Mouse (Mus musculus) right cerebral cortex, adult 18-20 months (tissue): ENCODE results near the gene Hyal3.
A peak's percentile ranks its signal among the peaks of the same experiment; 100 is the strongest.

ENCODE experiments used
- DNase-seq: peaks from one replicate; pipeline ENCODE4 v3.0.0; 2022; ENCODE audit warnings: mixed read lengths

Gene Hyal3

DNA sequence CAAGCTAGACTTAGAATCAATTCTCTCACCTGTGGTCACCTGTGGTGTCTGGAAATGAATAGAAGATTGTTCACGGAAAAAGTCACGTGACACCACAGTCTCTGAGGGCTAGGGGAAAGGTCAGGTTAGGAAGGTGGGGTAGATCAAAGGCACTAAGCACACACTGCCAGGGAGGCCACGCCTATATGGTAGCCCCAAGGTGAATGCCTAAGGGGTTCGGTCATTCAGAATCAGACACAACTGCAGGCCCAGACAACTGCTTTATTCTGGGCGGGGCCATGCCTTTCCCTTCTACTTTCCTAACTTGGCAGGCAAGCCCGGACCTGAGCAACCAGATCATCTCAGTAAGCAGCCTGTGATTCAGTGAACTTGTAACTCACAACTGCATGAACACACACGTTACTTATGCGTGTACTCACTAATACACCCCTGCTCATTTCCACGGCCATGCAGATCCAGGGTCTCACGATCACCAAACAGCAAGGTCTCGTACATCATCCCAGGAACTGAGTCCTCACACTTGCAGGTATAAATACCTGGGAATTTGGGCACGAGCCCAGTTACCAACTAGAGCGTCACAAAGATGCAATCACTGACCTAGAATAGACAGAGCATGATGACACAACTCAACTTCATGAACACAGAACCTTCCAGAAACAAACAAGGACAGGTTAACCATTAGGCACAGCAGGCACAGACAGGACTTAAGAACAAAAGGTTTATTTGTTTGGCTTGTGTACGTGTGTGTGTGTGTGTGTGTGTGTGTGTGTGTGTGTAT, 4.8 kb upstream of the Hyal3 start:
- DNase-seq, result no peak

DNA sequence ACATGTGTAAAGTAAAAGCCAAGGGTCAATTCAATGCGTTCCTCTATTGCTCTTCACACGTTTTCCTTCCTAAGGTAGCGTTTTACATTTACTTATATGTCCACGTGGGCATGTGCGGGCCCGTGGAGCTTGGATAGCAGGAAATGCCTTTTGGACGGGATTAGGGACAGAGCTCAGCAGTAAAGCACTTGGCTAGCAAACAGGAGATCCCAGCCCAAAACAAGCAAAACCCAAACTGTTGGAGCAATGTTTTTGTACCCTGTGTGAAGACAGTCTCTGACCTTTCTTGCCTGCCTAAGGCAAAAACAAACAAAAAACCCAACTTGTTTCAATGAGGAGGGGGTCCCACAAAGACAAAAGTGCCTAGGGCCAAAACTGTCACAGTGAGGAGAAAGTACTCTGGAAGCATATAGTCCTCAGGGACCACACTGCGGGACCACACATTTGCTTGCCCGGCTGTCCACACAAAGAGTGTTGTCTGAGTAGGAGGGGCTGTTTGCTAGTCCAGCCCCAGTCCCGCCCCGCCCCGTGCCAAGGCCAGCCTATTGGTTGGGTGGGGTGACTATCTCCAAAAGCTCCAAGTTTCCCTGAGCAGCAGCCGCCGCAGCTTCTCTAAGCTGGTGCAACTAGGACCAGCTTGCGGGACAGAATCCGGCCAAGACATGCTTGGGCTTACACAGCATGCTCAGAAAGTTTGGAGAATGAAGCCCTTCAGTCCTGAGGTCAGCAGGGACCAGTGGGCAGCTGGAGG, 4.1 kb upstream of the Hyal3 start, which contains the start of gene Hyal1:
Hyal1 (plus strand) TSS at position 571 of the 751 bp plus-strand sequence.
- DNase-seq, result no peak

DNA sequence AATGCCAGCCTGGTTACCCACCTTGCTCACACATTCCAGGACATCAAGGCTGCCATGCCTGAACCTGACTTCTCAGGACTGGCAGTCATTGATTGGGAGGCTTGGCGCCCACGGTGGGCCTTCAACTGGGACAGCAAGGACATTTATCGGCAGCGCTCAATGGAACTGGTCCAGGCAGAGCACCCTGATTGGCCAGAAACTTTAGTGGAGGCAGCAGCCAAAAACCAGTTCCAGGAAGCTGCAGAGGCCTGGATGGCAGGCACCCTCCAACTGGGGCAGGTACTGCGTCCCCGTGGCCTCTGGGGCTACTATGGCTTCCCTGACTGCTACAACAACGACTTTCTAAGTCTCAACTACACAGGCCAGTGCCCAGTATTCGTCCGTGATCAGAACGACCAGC, 2.7 kb upstream of the Hyal3 start:
- DNase-seq, result no peak

DNA sequence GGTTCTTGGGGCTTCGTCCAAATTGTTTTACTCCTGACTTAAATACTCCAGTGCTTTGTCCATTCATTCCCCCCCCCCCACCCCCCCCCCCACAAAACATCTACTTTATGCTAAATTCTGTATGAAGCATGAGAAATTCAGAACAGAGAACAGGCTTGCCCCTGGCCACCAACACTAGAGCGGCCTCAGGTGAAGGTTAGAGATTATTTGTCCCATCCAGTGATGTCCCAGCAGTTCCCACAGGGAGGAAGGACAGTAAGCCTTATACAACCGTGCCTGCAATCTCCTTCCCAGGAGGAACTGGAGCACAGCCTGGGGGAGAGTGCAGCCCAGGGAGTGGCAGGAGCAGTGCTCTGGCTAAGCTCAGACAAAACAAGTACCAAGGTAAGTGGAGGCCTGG, 2.0 kb upstream of the Hyal3 start, which contains the start of gene Naa80:
Naa80 (plus strand) TSS at position 301 of the 400 bp plus-strand sequence.
- DNase-seq, result no peak

DNA sequence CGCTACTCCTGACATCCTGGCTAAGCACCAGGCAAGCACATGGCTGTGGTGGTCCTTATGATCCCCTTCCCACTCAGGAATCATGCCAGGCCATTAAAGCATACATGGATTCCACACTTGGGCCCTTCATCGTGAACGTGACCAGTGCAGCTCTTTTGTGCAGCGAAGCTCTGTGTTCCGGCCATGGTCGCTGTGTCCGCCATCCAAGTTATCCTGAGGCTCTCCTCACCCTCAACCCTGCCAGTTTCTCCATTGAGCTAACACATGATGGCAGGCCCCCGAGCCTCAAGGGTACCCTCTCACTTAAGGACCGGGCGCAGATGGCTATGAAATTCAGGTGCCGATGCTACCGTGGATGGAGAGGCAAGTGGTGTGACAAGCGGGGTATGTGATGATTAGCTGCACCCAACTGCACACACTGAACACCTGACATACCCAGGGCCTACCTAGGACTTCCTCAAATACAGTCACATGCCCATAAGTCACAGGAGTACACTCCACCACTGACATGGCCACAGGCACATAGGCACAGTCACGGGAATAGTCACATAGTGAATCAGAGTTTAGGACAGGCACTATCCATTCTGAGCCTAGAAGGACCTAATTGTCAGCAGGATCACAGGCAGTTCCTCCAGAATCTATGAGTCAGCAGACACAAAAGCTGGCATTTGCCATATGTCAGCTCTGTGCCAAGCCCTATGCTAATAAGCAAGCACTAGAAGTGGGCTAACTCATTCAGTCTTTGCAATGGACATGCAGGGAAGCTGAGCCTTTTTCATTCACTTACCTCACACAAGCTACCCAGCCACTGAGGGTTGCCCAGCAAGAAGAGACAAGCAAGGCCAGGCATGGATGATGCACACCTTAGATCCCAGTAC, 1.4 kb upstream of the Hyal3 start:
- DNase-seq, result no peak

DNA sequence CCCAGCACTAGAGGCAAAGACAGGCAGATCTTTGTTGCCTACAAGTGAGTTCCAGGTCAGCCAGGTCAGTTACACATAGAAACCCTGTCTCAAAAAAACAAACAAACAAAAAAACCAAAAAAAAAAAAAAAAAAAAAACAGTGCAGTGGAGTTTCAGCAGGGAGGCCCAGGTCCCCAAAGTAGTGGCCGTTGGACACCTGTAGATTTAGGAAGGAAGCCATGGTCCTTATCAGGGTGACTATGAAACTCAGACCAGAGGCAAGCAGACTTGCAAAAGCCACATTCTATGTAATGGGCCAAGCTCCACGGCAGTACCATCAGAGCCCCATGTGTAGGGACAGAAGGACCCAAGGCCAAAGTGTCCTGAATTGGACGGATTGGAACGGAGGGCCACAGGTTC, 966 bp downstream of the Hyal3 start:
- no peak for DNase-seq

DNA sequence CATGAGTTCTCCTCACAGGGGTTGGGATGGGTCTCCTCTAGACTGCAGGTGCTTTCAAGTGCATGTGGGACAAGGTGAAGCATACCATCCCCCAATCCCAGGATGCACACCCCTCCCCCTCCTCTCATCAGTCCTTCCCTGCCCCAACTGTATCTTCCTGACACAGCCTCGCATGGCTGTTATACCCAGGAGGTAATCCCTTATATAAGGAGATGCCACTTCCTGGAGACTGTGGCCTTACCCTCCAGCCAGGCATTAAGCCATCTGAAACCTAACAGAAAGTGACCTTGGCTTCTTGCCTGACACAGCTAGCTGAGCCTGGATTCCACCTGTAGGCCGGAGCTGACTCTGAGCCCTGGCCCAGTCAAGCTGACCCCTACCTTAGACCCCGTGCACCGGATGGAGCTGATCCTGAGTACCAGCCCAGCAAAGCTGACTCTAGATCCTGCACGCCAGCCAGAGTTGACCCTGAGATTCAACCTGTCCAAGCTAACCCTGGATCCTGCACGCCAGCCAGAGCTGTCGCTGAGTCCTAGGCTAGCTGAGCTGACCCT, 2.0 kb downstream of the Hyal3 start:
- no peak for DNase-seq

DNA sequence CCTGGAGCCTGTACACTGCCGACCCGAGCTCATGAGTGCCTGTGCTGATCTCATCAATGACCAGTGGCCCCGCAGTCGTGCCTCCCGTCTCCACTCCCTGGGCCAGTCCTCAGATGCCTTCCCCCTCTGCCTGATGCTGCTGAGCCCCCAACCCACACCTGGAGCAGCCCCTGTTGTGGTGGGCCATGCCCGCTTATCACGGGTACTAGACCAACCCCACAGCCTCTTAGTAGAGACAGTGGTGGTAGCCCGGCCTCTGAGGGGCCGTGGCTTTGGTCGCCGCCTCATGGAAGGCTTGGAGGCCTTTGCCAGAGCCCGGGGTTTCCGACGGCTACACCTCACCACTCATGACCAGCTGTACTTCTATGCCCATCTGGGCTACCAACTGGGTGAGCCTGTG, 2.6 kb downstream of the Hyal3 start:
- no peak for DNase-seq

DNA sequence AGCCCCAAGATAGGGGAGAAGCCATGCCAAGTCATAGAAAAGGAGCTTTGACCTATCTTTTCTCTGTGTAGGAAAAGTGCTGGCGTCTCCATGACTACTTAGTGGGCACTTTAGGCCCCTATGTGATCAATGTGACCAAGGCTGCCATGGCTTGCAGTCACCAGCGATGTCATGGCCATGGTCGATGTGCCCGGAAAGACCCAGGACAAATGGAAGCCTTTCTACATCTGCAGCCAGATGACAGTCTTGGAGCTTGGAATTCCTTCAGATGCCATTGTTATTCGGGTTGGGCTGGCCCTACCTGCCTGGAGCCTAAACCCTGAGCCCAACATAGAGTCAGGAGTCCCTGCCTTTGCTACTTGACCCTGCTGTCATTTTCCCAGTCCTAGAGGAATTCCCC, 5.9 kb downstream of the Hyal3 start:
- no peak for DNase-seq

DNA sequence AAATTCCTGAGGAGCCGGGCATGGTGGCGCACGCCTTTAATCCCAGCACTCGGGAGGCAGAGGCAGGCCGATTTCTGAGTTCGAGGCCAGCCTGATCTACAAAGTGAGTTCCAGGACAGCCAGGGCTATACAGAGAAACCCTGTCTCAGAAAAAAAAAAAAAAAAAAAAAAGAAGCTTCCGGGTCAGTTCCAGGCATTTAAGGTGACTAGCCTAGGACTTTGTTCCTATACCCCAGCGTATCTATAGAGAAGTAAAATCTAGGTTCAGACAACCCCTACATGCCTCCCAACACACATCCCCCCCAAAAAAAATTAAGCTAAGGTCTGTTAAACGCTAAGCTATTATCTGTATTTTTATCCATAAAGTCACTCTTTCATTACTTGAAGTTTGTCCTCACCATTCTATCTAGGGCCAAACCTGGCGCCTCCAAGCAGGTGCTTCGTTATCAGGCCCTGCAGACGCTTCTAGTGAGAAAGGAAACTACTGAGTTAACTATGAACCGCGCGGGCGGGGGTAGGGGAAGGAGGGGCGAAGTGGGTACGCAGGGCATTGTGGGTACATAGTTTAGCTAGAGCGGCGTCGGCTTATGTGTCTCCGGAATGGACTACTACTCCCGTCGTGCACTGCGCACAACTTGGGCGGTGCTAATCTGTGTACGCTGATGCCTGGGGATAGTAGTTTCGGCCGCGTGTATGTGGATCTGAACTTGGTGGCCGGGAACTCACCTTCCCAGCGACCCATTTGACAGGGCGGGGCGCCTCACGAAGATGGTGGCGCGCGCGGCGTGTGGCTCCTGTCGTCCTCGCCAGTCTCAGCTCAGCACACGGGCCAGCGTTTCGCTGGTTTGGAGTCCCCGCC, 6.6 kb downstream of the Hyal3 start, which contains the start of gene Ifrd2:
Ifrd2 (plus strand) TSS at position 669 of the 859 bp plus-strand sequence.
- DNase-seq, result peak; percentile 100

DNA sequence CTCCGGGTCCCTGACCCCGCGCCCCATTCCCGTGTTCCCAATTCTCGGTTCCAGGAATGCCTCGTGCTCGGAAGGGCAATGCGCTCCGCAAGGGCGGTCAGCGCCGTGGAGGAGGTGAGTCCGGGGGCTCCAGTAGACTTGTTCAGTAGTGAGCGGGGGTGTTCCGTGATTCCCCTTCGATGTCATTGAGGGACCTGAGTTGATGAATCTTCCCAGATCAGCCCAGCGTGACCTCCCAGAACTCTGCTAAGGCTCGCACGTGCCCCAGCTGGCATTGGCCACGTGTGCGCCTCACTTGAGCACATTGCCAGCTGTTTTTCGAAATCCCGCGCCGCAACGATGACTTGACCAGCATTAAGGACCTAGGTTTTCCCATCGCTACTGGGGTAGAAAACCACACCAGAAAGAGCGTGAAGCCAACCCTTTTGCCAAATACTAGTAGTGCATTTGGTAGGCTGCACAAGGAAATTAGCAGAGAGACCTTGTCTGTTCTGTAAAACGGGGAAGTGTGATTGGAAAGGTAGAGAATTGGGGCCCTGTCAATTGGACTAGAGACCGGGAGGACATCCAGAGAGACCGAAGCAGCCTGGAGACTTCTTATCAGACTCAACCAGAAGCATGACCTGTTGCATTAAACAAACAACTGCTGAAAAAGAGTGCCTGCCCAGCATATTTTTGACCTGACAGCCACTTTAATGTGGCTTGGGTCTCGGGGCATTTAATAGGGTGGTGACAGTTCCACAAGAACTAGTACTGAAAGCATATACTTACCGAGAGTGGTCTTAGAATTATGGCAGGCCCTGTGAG, 7.4 kb downstream of the Hyal3 start:
- DNase-seq, result no peak

DNA sequence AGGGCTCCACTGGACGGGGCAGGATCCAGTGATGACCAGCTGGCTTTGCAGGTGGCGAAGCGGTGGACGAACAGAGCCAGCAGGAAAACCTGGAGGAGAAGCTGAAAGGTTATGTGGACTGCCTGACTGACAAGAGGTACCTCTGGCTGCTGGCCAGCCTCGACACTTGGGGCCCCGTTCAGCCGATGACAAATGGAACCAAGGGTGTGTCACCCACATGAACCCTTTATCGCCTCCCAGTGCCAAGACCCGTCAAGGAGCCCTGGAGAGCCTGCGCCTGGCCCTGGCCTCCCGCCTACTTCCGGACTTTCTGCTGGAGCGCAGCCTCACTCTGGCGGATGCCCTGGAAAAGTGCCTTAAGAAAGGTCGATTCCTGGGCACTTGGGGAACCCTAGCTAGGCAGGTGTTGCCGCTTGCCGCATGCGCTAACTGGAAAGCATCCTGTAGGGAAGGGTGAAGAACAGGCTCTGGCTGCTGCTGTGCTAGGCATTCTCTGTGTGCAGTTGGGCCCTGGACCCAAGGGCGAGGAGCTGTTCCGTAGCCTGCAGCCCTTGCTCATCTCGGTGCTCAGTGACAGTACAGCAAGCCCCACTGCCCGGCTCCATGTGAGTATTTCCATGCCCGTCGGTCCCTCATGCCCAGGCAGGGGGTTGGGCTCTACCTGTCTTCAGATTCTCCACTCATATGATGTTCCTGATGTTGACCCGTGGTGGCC, 9.6 kb downstream of the Hyal3 start:
- no peak for DNase-seq

DNA sequence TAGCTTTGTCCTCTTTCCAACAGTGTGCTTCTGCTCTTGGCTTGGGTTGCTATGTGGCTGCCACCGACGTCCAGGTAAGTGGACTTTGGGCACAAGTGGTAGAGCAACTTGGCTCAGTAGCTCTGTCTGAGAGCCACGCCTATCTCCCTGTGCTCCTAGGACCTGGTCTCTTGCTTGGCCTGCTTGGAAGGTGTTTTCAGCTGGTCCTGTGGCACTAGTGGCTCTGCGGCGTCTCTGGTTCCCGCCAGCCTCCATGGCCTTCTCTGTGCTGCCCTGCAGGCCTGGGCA, 10.1 kb downstream of the Hyal3 start:
- no peak for DNase-seq

DNA sequence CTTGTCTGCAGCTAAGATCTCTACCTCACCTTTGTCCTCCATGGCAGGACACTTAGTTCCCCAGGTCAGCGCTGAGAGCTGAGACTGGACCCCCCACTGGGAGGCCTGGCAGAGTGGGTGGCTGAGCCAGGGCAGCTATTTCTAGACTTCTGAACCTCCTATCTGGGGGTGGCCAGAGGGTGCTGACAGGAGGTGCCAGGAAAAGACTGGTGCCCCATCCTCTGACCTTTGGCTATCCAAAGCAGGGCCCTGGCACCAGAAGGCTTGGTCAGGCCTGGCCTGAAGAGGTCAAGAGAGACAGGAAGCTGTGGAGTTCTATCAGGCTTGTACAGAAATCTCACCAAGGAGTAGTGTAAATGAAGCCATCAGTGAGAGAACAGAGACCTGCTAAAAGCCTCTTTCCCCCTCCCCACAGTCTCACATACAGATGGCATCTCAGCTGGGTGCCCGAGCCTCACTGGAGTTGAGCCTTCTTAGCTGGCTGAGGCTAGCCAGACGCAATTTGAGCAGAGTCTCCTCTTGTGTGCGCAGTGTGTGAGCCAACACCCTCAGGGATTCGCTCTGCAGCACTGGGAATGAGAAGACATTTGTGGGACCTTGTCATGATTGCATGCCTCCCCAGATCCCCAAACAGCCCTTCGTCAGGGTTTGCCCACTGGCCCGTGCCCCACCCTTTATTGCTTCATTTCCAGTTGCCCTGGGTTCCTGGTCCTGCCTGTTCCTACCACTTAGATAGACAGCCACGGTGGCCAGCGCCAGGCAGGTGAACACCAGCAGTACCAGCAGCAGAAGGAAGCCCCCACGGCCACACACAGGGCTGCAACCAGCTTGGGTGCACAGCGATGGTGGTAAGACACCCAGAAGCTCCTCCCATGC, 12.7 kb downstream of the Hyal3 start:
- DNase-seq, result no peak

DNA sequence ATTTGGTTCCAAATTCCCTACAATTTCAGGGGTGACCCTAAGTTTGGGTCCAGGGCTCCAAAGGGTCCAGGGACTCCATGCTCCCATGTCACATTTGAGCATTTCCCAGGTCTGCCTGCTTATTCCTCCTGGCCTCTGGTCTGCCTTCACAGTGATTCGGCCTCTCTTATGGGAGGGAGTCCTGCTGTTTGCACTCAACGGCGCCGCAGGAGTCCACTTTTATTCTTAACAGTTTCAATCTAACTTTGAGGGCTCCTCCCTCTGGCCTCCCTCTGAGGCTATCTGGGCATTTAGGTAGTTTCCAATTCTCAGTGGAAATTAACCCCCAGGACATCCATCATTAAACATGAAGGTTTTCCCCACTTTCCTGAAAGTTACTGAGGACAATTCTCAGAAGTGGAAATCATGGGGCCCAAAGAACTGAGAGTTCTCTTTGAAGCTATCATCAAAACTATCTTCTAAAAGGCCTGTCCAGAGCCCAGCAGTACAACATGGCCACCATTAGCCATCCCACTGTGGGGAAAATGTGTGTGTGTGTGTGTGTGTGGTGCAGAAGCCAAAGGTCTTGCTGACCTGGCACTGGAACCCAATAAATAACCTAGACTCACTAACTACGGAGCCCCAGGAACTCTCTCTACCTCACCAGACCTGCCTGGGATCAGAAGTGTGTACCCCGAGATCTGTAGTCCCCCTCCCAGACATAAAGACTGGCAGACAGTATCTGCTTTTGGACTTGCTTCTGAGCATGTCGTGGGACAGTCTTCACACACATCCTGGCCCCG, 13.9 kb downstream of the Hyal3 start:
- DNase-seq, result no peak

DNA sequence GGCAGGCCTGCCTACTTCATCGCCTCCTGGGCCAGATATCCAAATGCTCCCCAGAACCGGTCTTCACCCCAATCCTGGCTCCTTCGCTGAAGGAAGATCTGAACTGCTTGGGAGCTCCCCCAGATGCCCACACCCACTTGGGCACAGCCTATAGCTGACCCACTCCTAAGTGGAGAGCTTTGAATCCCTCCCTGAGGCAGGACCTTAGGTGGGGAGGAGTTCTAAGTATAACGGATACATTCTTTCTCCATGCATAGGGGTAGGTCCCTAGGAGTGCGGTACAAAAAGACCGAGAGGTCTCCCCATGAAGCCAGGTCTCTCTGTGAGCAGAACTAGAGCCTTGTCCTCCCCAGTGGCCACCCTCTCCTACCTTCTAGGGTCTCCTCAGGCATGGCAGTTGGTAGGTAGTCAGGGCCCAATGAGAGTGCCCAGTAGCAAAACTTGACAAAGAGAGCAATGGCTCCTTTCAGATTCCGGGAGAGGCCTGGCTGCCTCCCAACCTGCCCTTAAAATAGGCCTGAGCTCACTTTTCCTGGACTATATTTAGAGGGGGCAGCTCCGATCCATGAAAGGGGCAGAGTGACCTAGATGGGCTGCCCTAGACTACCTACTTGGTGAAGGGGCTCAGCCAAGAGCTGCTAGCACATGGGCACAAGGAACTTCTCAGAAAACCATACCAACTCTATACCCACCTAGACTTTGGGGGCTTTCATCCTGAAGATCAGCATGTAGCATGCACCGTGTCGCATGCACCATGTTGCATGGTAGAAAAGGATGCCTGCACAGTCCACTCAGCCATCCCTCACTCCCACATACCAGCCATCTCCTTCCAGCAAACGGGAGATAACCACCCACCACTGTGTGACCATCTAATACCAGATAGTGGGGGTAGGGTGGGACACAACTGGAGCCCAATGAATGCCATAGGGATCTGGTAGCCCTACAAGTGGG, 16.3 kb downstream of the Hyal3 start:
- no peak for DNase-seq

DNA sequence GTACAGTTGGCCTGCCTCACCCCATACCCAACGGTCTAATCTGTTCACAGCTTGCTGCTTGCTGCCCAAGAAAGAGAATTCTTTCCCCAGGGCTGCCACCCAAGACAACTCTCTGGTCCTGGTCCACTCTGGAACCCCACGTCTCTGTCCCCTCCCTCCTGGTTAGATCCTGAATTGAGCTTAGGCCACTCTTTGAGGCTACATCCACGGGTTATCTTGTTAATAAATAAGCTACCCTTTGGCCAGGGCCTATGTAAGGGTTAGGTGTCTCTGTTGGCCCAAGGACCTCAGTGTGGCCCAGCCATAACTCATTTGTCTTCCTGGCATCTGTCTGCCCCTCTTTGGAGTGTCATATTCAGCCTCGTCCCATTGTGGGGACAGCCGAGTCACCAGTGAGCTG, 17.8 kb downstream of the Hyal3 start:
- DNase-seq, result no peak
